Mouse (Mus musculus): ENCODE results near the gene Rnf216. TPM values are rescaled to one million over a fixed set of nuclear protein-coding genes. Genes with fewer than 3 reads are reported as not detected.

Rnf216 gene
- polyA plus RNA-seq, 1 experiment from 2014 or later: 26.9 TPM

DNA sequence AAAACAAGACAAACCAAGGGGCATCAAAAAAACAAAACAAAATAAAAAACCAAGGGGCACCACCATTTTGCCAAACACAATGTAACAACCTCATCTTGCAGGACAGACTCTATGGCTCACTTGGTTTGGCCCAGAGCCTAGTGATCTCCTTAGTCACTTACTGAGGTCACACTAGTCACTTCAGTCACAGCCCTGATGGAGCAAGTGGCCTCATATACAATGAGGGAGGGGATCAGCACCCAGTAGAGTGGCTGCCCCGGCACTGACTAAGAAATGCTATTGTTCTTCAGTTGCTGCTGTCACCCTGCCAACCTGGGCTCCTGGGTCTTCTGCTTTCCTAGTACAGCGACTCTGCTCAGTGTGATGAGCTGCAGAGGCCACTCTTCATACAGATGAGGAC lies 68.9 kb downstream of the Rnf216 start:
- Histone ChIP-seq H3K4me3 (ENCODE audit: low read depth, low read length) (no peak overlapping the region), H3K9ac (ENCODE audit: low read length) (no peak overlapping the region), H3K4me2 (ENCODE audit: low read length) (no peak overlapping the region), H3K27ac (ENCODE audit: low read depth, low read length) (no peak overlapping the region), H3K4me1 (ENCODE audit: control insufficient read depth, insufficient read depth, low read length) (peaks cover 13% of the 10 kb centered on the region), H3K36me3 (ENCODE audit: control insufficient read depth, insufficient read depth, low read length) (no peaks in the 10 kb centered on the region), H3K27me3 (replicated peaks; ENCODE audit: control insufficient read depth, insufficient read depth, low read length) (no peaks in the 10 kb centered on the region), H3K9me3 (replicated peaks; ENCODE audit: control insufficient read depth, low read length) (no peaks in the 10 kb centered on the region)
- DNase-seq (ENCODE audit: low spot score): no peak
- no peak for ATAC-seq
- 62% methylated on average over 2 of the region's 2 CpGs for WGBS

DNA sequence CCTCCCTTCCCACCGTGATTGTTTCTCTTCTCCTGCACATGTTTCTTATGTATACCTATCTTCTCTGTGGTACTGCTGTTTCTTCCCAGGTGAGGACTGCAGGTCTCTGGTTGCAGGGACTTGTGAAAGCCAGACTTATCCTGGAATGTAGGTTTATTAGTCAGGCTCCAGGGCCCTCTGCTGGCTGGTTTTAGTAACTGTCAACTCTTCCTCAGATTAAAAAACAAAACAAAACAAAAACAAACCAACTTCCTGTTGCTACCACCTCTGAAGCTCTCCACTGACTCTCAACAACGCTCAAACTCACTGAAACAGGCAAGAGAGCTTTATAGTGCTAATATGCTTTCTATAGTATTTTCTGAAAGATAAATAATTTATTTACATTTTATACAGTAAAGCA lies 69.5 kb downstream of the Rnf216 start:
- H3K36me3 ChIP-seq (ENCODE audit: control insufficient read depth, insufficient read depth, low read length): no peaks in the 10 kb centered on the region
- DNase-seq (ENCODE audit: low spot score) (peak; percentile 40), ATAC-seq (no peak)
- H3K27me3 ChIP-seq (replicated peaks; ENCODE audit: control insufficient read depth, insufficient read depth, low read length): no peaks in the 10 kb centered on the region
- peaks cover 7% of the 10 kb centered on the region for H3K4me1 ChIP-seq (ENCODE audit: control insufficient read depth, insufficient read depth, low read length)
- no peaks in the 10 kb centered on the region for H3K9me3 ChIP-seq (replicated peaks; ENCODE audit: control insufficient read depth, low read length)
- H3K4me2 ChIP-seq (ENCODE audit: low read length): no peak overlapping the region
- H3K4me3 ChIP-seq (ENCODE audit: low read depth, low read length): no peak overlapping the region
- H3K9ac ChIP-seq (ENCODE audit: low read length): no peak overlapping the region
- 89% methylated on average over 2 of the region's 2 CpGs for WGBS
- H3K27ac ChIP-seq (ENCODE audit: low read depth, low read length): no peak overlapping the region

DNA sequence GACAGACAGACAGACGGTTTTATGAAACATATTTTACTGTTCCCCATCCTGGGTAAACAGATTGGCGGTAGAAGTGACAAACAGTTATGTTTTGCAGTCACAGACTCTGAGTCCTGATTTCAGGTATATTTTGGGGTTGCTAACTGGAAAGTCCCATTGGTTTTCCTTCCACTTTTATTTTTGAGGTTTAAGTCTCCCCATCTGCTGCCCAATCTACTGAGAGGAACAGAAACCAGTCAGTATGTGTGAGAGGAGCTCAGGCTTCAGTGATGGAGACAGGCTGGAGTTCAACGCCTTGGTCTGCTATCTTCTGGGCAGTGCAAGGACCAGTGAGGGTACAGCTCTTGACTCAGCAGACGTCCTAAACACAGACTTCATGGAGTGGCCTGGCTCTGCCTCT lies 74.0 kb downstream of the Rnf216 start:
- H3K27me3 ChIP-seq (replicated peaks; ENCODE audit: control insufficient read depth, insufficient read depth, low read length): no peaks in the 10 kb centered on the region
- WGBS: 82% methylated on average over 4 of the region's 4 CpGs
- H3K27ac ChIP-seq (ENCODE audit: low read depth, low read length): no peak overlapping the region
- no peak overlapping the region for H3K4me2 ChIP-seq (ENCODE audit: low read length)
- no peaks in the 10 kb centered on the region for H3K4me1 ChIP-seq (ENCODE audit: control insufficient read depth, insufficient read depth, low read length)
- no peaks in the 10 kb centered on the region for H3K36me3 ChIP-seq (ENCODE audit: control insufficient read depth, insufficient read depth, low read length)
- DNase-seq (ENCODE audit: low spot score) (no peak), ATAC-seq (no peak)
- H3K4me3 ChIP-seq (ENCODE audit: low read depth, low read length): no peak overlapping the region
- no peak overlapping the region for H3K9ac ChIP-seq (ENCODE audit: low read length)
- H3K9me3 ChIP-seq (replicated peaks; ENCODE audit: control insufficient read depth, low read length): no peaks in the 10 kb centered on the region

DNA sequence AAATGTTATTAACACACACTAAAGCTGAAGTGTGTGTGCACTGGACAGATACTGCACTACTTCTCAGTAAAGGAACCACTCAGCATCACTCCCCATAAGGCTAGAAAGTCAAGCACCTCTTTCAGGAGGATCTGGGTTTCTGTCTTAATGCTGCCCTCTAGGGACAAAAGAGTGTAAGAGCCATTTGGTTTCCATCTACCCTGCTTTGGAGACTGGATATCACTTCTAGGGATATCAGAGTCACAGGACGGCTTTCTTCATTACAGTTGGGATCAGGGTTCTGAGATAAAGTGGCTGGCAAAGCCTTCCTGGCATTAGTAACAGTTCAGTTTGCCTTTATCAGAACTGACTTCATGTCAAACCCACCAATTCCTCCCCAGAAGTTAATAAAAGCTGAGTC lies 75.6 kb downstream of the Rnf216 start:
- no peak overlapping the region for H3K4me3 ChIP-seq (ENCODE audit: low read depth, low read length)

DNA sequence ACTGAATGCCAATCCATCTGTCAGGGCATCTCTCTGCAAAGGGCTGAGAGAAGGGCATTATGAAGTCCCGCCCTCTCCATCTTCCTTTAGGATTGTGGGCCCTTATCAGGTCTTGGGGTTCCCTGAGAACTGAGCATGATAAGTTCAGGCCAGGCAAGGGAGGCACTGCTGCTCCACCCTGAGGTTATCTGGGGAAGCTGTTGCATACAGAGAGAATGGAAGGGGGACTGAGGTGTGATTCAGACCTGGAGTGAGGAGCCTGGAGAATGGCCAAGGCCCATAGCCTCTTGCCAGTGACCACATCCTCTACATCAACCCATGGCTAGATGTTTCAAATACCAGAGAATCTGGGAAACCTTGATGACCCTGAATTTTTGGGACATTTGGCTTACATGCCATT lies 76.7 kb downstream of the Rnf216 start:
- no peaks in the 10 kb centered on the region for H3K9me3 ChIP-seq (replicated peaks; ENCODE audit: control insufficient read depth, low read length)
- no peak for ATAC-seq
- no peaks in the 10 kb centered on the region for H3K36me3 ChIP-seq (ENCODE audit: control insufficient read depth, insufficient read depth, low read length)
- no peak overlapping the region for H3K4me3 ChIP-seq (ENCODE audit: low read depth, low read length)
- no peaks in the 10 kb centered on the region for H3K27me3 ChIP-seq (replicated peaks; ENCODE audit: control insufficient read depth, insufficient read depth, low read length)
- no peak overlapping the region for H3K9ac ChIP-seq (ENCODE audit: low read length)
- H3K4me2 ChIP-seq (ENCODE audit: low read length): no peak overlapping the region
- no peak for DNase-seq (ENCODE audit: low spot score)
- H3K4me1 ChIP-seq (ENCODE audit: control insufficient read depth, insufficient read depth, low read length): no peaks in the 10 kb centered on the region
- H3K27ac ChIP-seq (ENCODE audit: low read depth, low read length): no peak overlapping the region
- 95% methylated on average over 1 of the region's 1 CpGs for WGBS

More for the DNA sequence above, 75.6 kb downstream of the Rnf216 start:
- no peak overlapping the region for H3K9ac ChIP-seq (ENCODE audit: low read length)
- H3K27ac ChIP-seq (ENCODE audit: low read depth, low read length): no peak overlapping the region
- no peak for ATAC-seq
- H3K27me3 ChIP-seq (replicated peaks; ENCODE audit: control insufficient read depth, insufficient read depth, low read length): no peaks in the 10 kb centered on the region
- H3K4me2 ChIP-seq (ENCODE audit: low read length): no peak overlapping the region
- DNase-seq (ENCODE audit: low spot score): peak; percentile 83
- no peaks in the 10 kb centered on the region for H3K36me3 ChIP-seq (ENCODE audit: control insufficient read depth, insufficient read depth, low read length)
- H3K9me3 ChIP-seq (replicated peaks; ENCODE audit: control insufficient read depth, low read length): no peaks in the 10 kb centered on the region
- 18% methylated on average over 1 of the region's 1 CpGs for WGBS
- no peaks in the 10 kb centered on the region for H3K4me1 ChIP-seq (ENCODE audit: control insufficient read depth, insufficient read depth, low read length)

DNA sequence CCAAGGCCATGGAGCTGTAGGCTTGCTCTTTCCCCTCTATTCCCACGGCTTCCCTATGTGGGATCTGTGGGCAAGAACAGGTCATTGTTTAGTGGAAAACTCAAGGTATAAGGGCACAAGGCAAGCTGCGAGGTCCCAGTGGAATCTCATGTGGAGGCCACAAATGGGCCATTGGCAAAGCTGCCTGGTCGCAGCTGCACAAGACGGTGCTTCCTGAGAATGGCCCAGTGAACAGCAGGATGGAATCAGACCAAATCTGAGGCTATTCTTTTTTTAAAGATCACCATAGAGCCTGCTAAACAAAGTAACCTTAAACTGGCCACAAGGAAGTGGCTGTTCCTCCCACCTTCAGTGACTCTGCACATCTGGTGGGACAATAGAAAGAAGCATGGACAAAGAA lies 77.5 kb downstream of the Rnf216 start:
- Histone ChIP-seq H3K9ac (ENCODE audit: low read length) (no peak overlapping the region), H3K27me3 (replicated peaks; ENCODE audit: control insufficient read depth, insufficient read depth, low read length) (no peaks in the 10 kb centered on the region), H3K27ac (ENCODE audit: low read depth, low read length) (no peak overlapping the region), H3K4me3 (ENCODE audit: low read depth, low read length) (no peak overlapping the region), H3K9me3 (replicated peaks; ENCODE audit: control insufficient read depth, low read length) (no peaks in the 10 kb centered on the region), H3K4me1 (ENCODE audit: control insufficient read depth, insufficient read depth, low read length) (no peaks in the 10 kb centered on the region), H3K36me3 (ENCODE audit: control insufficient read depth, insufficient read depth, low read length) (no peaks in the 10 kb centered on the region), H3K4me2 (ENCODE audit: low read length) (no peak overlapping the region)
- 91% methylated on average over 4 of the region's 4 CpGs for WGBS
- DNase-seq (ENCODE audit: low spot score) (no peak), ATAC-seq (no peak)

DNA sequence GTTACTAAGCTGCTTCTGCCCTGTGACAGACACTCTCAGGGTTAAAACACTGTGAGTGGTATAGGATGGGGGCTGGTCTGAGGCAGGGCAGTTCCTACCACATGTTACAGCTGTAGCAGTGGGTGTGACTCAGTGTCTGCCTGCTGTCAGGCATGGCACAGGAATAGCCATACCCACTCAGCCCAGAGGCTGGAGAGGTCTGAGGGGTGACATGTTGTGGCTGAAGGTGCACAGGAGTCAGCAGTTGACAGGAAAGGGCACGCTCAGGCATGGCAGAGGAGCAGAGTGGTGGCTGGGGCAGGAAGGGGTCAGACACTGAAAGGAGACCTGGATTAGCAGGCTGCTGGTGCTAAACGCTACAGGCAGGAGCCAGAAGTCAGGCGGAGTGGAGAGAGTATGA lies 78.7 kb downstream of the Rnf216 start:
- WGBS: 85% methylated on average over 3 of the region's 3 CpGs
- no peak for ATAC-seq
- H3K4me3 ChIP-seq (ENCODE audit: low read depth, low read length): no peak overlapping the region

DNA sequence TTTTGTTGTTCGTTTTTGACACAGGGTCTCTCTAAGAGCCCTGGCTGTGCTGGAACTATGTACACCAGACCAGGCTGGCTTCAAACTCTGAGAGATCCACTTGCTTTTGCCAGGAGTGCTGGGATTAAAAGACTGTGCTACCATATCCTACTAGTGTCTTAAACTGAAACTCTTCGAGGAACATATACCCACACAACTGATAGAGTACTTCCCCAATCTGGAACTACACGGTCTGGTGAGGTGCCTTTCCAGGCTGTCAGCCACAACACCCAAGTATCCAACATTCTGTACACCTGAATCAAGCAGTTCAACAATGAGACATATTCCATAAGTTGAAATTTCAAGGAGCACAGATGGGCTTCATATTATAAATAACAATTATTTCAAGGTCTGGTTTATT lies 79.5 kb downstream of the Rnf216 start:
- no peak overlapping the region for H3K4me3 ChIP-seq (ENCODE audit: low read depth, low read length)
- H3K27me3 ChIP-seq (replicated peaks; ENCODE audit: control insufficient read depth, insufficient read depth, low read length): no peaks in the 10 kb centered on the region
- WGBS: 82% methylated on average over 3 of the region's 3 CpGs
- 0 out of 2 replicates have a peak, but pooled peaks cover 3% of the 10 kb centered on the region for H3K36me3 ChIP-seq (ENCODE audit: control insufficient read depth, insufficient read depth, low read length)
- no peaks in the 10 kb centered on the region for H3K4me1 ChIP-seq (ENCODE audit: control insufficient read depth, insufficient read depth, low read length)
- ATAC-seq (no peak), DNase-seq (ENCODE audit: low spot score) (no peak)
- no peak overlapping the region for H3K9ac ChIP-seq (ENCODE audit: low read length)
- no peak overlapping the region for H3K4me2 ChIP-seq (ENCODE audit: low read length)
- no peak overlapping the region for H3K27ac ChIP-seq (ENCODE audit: low read depth, low read length)
- H3K9me3 ChIP-seq (replicated peaks; ENCODE audit: control insufficient read depth, low read length): no peaks in the 10 kb centered on the region

More for the DNA sequence above, 78.7 kb downstream of the Rnf216 start:
- Histone ChIP-seq H3K27me3 (replicated peaks; ENCODE audit: control insufficient read depth, insufficient read depth, low read length) (no peaks in the 10 kb centered on the region), H3K4me1 (ENCODE audit: control insufficient read depth, insufficient read depth, low read length) (no peaks in the 10 kb centered on the region), H3K4me2 (ENCODE audit: low read length) (no peak overlapping the region), H3K9ac (ENCODE audit: low read length) (no peak overlapping the region), H3K9me3 (replicated peaks; ENCODE audit: control insufficient read depth, low read length) (no peaks in the 10 kb centered on the region), H3K36me3 (ENCODE audit: control insufficient read depth, insufficient read depth, low read length) (0 out of 2 replicates have a peak, but pooled peaks cover 3% of the 10 kb centered on the region), H3K27ac (ENCODE audit: low read depth, low read length) (no peak overlapping the region)
- no peak for DNase-seq (ENCODE audit: low spot score)

DNA sequence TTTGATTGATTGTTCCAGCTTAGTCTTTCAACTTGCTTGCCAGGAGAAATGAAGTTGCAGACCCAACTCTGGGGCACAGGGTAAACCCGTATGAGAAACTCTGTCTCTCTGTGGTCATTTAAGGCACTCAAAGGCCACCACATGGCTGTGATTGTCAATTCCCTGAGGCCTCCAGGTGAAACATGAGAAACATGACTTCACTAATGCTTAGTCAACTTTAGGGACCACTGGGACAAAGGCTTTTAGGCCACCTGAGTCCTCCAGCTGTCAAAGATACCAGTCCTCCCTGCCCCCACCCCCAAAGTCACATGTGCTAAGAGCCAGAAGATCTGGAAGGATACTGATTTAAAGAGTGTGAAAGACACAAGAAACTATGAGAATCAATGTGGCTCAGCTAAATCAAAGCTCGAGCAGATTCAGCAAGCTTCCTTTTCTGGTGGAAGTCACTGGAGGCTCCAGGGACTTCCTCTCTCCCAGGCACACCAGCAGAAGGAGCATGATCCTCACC lies 80.1 kb downstream of the Rnf216 start:
- H3K27me3 ChIP-seq (replicated peaks; ENCODE audit: control insufficient read depth, insufficient read depth, low read length): no peaks in the 10 kb centered on the region
- H3K9ac ChIP-seq (ENCODE audit: low read length): no peak overlapping the region
- 52% methylated on average over 2 of the region's 2 CpGs for WGBS
- no peak for DNase-seq (ENCODE audit: low spot score)
- H3K4me1 ChIP-seq (ENCODE audit: control insufficient read depth, insufficient read depth, low read length): no peaks in the 10 kb centered on the region
- H3K4me3 ChIP-seq (ENCODE audit: low read depth, low read length): no peak overlapping the region
- no peak overlapping the region for H3K27ac ChIP-seq (ENCODE audit: low read depth, low read length)
- peaks cover 7% of the 10 kb centered on the region; the same call in 1 of the 2 replicates for H3K36me3 ChIP-seq (ENCODE audit: control insufficient read depth, insufficient read depth, low read length)
- no peaks in the 10 kb centered on the region for H3K9me3 ChIP-seq (replicated peaks; ENCODE audit: control insufficient read depth, low read length)
- no peak overlapping the region for H3K4me2 ChIP-seq (ENCODE audit: low read length)
- ATAC-seq: no peak

Measured in forebrain, embryonic 14.5 days (tissue).